Mouse (Mus musculus) lung, embryonic 14.5 days (tissue): ENCODE results near the gene Cda. TPM values are rescaled to one million over a fixed set of nuclear protein-coding genes. Genes with fewer than 3 reads are reported as not detected.

Experiments used
- ATAC-seq: fragments of 200-750 bp; cut with Nextera tagmentation; 2 replicates; pipeline ENCODE4 v1.8.0; 2017; ENCODE audit warnings: mild to moderate bottlenecking, moderate TSS enrichment, moderate library complexity; ENCODE audit not compliant: insufficient read depth
- DNase-seq: peaks from one replicate; pipeline ENCODE4 v3.0.0-alpha.2; 2015
- H3K27ac ChIP-seq: fragments of 300-500 bp; sonication (generic); 2 replicates; pipeline ENCODE4 v1.5.1; 2014; ENCODE audit warnings: low read depth, mild to moderate bottlenecking, moderate library complexity
- H3K27me3 ChIP-seq: fragments of 300-500 bp; sonication (generic); 2 replicates; pipeline ENCODE4 v1.6.1; 2014; ENCODE audit warnings: low read length, control low read depth; ENCODE audit not compliant: insufficient read depth
- H3K36me3 ChIP-seq: fragments of 300-500 bp; sonication (generic); 2 replicates; pipeline ENCODE4 v1.6.1; 2014; ENCODE audit warnings: control low read depth; ENCODE audit not compliant: insufficient read depth
- H3K4me1 ChIP-seq: fragments of 300-500 bp; sonication (generic); 2 replicates; pipeline ENCODE4 v1.6.1; 2014; ENCODE audit warnings: antibody characterized with exemption, control low read depth; ENCODE audit not compliant: insufficient read depth
- H3K4me2 ChIP-seq: fragments of 300-500 bp; sonication (generic); 2 replicates; pipeline ENCODE4 v1.6.1; 2014; ENCODE audit warnings: mild to moderate bottlenecking
- H3K4me3 ChIP-seq: fragments of 300-500 bp; sonication (generic); 2 replicates; pipeline ENCODE4 v1.5.1; 2014; ENCODE audit warnings: low read depth, low read length
- H3K9ac ChIP-seq: fragments of 300-500 bp; sonication (generic); 2 replicates; pipeline ENCODE4 v1.6.1; 2014
- H3K9me3 ChIP-seq: fragments of 300-500 bp; sonication (generic); 2 replicates; pipeline ENCODE4 v1.6.1; 2016; ENCODE audit warnings: low read depth, low read length, control low read depth
- CTCF ChIP-seq: IDR thresholded peaks from 2 replicates; pipeline ENCODE4 v1.5.1; 2016; ENCODE audit warnings: antibody characterized with exemption, low read depth
- WGBS: fragments of 180-500 bp; shearing (Covaris S2); extraction: QIAGEN DNeasy Blood & Tissue Kit; methylation state at CpG from one replicate; pipeline ENCODE4 v1.1.7; 2014; 5-methylcytosine and 5-hydroxymethylcytosine counted together
- polyA plus RNA-seq: library from polyadenylated mRNA; unstranded; fragments of >200 nt; fragmentation: Nextera tagmentation; extraction: Ambion mirVana; gene quantifications from 2 replicates; pipeline ENCODE4 v1.2.1, GENCODE M21; 2014

Gene Cda
- polyA plus RNA-seq: 24.1 and 24.4 TPM in 2 replicates

DNA sequence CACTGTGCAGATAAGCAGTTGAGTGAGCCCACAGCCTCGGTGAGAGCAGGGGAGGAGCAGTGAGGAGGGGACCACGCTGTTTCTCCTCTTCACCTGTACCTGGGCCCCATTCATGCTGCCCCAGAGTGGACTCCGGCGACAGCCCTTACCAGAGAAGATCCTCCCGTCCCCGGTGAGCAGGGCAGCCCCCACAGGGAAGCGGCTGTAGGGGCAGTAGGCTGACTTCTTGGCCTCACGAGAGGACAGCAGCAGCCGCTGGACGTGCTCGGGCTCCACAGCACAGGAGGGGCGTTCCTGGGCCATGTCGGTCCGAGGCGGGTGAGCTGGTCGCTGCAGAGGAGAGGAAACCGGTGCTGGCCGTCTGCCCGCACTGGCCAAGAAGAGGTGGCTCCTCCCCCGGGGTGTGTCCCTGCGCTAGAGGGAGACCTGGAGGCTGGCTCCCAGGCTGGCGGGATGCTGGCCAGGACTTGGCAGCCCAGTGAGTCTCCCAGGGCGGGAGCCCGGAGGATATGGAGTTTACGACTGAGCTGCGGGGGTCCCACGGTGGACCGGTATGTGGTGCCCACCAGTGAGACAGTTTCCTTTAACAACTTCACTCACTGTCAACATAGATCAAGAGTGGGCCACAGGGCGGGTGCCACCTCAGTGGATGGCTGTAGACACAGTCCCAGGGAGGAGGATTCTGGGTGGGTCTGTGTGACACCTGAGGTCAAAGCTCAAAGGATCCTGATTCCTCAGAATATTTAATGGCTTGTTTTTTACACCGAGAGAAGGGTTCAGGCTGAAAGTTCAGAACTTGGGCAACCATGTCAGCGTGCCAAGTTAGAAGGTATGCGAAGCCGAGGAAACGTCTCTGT lies at the start of gene Cda:
TSS of gene Cda (minus strand) at position 352 of the 857 bp plus-strand sequence.
- Histone ChIP-seq H3K4me2 (peak within 1 kb of the TSS; percentile 69), H3K9ac (peak within 1 kb of the TSS; percentile 55), H3K27ac (peak within 1 kb of the TSS; percentile 73), H3K9me3 (no peaks in the 10 kb centered on the region), H3K36me3 (no peaks in the 10 kb centered on the region), H3K27me3 (no peaks in the 10 kb centered on the region), H3K4me3 (peak within 1 kb of the TSS; percentile 38), H3K4me1 (peaks cover 6% of the 10 kb centered on the region; the same call in 1 of the 2 replicates)
- WGBS: 6% methylated on average over 34 of the region's 34 CpGs
- peak; percentile 94 for ATAC-seq
- peak; percentile 94 for DNase-seq
- 0 out of 2 replicates have a peak, but pooled peaks have one; percentile 20 for TF ChIP-seq CTCF

DNA sequence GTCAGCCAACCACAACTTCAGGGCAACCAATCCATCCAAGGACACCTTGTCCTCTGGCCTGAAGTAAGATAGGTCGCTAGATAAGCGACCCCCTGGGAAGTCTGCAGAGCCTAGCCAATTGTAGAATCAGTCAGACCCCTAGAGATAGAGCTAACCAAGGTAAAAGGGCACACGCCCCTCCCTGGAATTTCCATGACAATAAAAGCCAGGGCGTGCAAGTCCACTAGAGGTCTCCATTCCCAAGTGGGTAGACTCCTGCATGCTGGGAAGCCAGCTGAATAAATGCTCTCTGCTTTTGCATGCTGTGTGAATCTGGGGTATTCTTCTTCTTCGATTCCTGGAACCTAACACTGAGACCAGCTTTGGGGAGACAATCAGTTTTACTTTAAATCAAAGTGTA lies 48.6 kb upstream of the Cda start:
- no peak overlapping the region for H3K4me3 ChIP-seq
- H3K4me1 ChIP-seq: peaks cover 4% of the 10 kb centered on the region; the same call in 1 of the 2 replicates
- no peak overlapping the region for H3K9ac ChIP-seq
- 60% methylated on average over 5 of the region's 5 CpGs for WGBS
- no peak overlapping the region for H3K4me2 ChIP-seq
- H3K27ac ChIP-seq: no peak overlapping the region
- no peaks in the 10 kb centered on the region for H3K27me3 ChIP-seq
- TF ChIP-seq CTCF: no peak
- no peaks in the 10 kb centered on the region for H3K36me3 ChIP-seq
- DNase-seq: no peak
- no peaks in the 10 kb centered on the region for H3K9me3 ChIP-seq
- ATAC-seq: no peak

DNA sequence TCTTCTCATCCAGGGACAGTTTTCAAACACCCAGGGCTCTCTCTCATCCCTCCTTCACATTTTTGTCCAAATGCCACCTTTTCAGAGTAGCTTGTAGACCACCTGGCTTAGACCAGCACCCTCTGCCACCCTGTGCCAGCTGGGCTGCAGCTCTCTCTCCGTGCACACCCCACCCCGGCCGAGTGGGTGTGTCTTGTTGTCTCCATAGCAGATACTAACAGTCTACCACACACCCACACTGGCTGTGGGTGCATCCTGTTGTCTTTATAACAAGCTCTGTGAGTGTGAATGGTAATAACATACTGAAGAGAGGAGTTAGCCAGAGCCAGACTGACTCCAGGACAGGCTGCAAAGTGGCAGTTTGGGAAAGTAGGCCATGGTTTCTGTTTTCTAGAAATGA lies 48.2 kb upstream of the Cda start:
- 66% methylated on average over 3 of the region's 3 CpGs for WGBS
- Histone ChIP-seq H3K9ac (no peak overlapping the region), H3K4me2 (no peak overlapping the region), H3K4me3 (no peak overlapping the region), H3K27ac (no peak overlapping the region), H3K36me3 (no peaks in the 10 kb centered on the region), H3K9me3 (no peaks in the 10 kb centered on the region), H3K27me3 (0 out of 2 replicates have a peak, but pooled peaks cover 1% of the 10 kb centered on the region), H3K4me1 (peaks cover 4% of the 10 kb centered on the region; the same call in 1 of the 2 replicates)
- DNase-seq (no peak), ATAC-seq (no peak)
- no peak for TF ChIP-seq CTCF

DNA sequence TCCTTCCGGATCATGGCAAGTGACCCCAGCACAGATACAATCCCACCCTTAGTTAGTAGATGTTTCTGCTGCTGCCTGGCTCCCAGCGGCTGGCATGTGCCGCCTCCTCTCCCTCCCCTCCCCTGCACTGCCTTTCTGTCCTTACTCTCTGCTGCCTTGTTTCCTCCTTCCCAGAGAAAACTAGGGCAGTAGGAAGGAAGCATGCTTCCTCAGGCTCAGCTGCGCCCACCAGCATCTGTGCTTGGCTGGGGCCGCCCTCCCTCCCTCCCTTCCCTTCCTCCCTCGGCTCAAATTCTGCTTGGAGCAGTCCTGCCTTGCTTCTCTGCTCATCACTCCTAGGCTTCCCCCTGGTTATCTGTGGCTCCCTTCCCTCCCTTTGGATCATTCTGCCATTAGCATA lies 46.9 kb upstream of the Cda start:
- 10% methylated on average over 6 of the region's 6 CpGs for WGBS
- DNase-seq: peak; percentile 45
- 0 out of 2 replicates have a peak, but pooled peaks cover 5% of the 10 kb centered on the region for H3K27me3 ChIP-seq
- peaks cover 4% of the 10 kb centered on the region; the same call in 1 of the 2 replicates for H3K4me1 ChIP-seq
- no peaks in the 10 kb centered on the region for H3K9me3 ChIP-seq
- H3K4me3 ChIP-seq: no peak overlapping the region
- no peaks in the 10 kb centered on the region for H3K36me3 ChIP-seq
- no peak overlapping the region for H3K27ac ChIP-seq
- H3K9ac ChIP-seq: no peak overlapping the region
- peak; percentile 38; the same call in 1 of the 2 replicates for ATAC-seq
- H3K4me2 ChIP-seq: no peak overlapping the region
- no peak for TF ChIP-seq CTCF

DNA sequence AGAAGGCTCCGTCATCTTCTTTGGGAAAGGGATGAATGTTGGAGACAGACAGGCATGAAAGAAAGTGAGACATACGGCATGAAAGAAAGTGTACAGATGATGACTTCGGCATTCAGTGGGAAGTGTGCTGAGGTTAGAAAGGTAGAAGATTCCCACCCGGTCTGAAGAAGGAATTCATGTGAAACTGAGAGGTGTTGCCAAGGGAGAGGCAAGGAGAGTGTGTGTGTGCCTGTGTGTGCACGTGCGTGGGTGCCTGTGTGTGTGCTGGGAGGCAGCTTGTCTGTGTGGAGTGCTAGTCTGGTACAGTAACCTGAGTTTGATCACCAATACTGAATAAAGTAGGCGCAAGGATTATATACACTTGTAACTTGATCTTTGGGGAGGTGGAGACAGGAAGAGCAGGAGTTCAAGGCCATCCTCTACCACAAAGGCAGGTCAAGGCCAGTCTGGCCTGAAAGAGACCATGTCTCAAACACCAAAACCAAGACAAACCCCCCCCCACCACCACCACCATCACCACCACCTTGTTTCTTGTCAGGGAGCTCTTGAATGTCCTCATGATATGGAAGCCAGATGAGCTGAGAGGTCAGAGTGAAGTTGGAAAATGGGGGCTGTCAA lies 43.8 kb upstream of the Cda start:
- H3K4me2 ChIP-seq: no peak overlapping the region
- WGBS: 37% methylated on average over 7 of the region's 7 CpGs

DNA sequence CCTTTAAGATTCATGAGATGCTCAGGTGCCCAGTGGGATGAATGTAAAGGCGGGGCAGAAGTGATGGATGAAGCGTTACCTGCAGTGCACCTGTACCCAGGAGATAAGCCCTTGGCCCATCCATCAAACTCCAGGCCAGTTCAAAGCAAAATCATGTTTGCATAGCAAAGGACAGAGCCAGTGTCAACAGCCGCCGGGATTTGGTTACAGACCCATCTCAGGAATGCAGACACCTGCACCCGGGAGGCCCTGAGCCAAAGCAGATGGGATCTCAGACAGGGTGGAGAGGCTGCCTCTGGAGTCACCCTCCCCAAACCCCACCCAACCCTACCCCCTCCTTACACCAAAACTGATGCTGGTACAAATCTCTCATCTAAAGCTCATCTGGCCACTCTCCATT lies 43.2 kb upstream of the Cda start:
- DNase-seq: no peak
- Histone ChIP-seq H3K9me3 (no peaks in the 10 kb centered on the region), H3K36me3 (no peaks in the 10 kb centered on the region), H3K27ac (no peak overlapping the region), H3K27me3 (0 out of 2 replicates have a peak, but pooled peaks cover 5% of the 10 kb centered on the region), H3K4me2 (no peak overlapping the region), H3K9ac (no peak overlapping the region), H3K4me1 (peaks cover 4% of the 10 kb centered on the region; the same call in 1 of the 2 replicates), H3K4me3 (no peak overlapping the region)
- WGBS: 5% methylated on average over 5 of the region's 5 CpGs
- TF ChIP-seq CTCF: no peak
- ATAC-seq: 0 out of 2 replicates have a peak, but pooled peaks have one; percentile 58

More for the DNA sequence above, 43.8 kb upstream of the Cda start:
- H3K4me1 ChIP-seq: peaks cover 4% of the 10 kb centered on the region; the same call in 1 of the 2 replicates
- TF ChIP-seq CTCF: no peak
- no peaks in the 10 kb centered on the region for H3K36me3 ChIP-seq
- no peaks in the 10 kb centered on the region for H3K9me3 ChIP-seq
- no peak overlapping the region for H3K9ac ChIP-seq
- H3K4me3 ChIP-seq: no peak overlapping the region
- DNase-seq: no peak
- H3K27me3 ChIP-seq: 0 out of 2 replicates have a peak, but pooled peaks cover 5% of the 10 kb centered on the region
- ATAC-seq: no peak
- H3K27ac ChIP-seq: no peak overlapping the region
